Mouse (Mus musculus): ENCODE data around the gene Frmd4a.

Frmd4a gene

DNA sequence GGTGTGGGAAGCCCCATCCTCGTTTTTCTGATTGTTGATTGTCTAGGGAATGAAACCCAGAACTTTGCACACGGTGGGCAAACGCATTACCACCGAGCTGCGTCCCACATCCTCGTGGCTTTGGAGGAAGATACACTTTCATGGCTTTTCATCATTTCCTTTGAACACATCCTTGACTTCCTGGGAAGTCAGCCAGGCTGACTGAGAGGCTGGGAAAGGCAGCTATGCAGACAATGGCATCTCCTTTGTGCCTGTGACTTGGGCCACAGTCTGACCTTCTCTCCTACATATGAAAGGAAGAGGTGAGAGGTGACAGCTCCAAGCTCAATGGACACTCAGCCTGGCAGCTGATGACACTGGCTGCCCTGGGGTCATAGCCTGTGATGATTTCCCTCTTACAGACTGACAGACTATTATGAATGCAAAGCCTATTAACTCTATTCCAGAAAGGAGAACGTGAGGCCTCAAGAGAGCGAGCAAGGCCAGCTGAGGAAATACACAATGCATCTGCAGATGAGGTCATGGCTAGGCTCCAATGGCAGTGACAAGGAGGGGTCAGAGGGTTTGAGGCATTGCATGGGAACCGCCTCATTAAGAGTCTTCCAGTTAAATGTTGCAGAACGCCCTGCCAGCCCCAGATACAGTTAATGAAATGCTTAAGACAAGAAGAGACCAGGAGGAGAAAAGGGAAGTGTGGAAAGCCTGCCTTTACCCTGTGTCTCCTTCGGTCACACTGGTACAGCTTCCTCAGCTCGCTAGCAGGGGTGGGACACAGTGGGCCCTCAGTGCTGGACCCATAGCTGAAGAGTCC, 435.3 kb downstream of the Frmd4a start:
- DNase-seq = peak; percentile 81

- no peak for DNase-seq
Observed at GRCm38 (mm10) chr2:4455097-4456025, 437.8 kb downstream of the Frmd4a start.

DNA sequence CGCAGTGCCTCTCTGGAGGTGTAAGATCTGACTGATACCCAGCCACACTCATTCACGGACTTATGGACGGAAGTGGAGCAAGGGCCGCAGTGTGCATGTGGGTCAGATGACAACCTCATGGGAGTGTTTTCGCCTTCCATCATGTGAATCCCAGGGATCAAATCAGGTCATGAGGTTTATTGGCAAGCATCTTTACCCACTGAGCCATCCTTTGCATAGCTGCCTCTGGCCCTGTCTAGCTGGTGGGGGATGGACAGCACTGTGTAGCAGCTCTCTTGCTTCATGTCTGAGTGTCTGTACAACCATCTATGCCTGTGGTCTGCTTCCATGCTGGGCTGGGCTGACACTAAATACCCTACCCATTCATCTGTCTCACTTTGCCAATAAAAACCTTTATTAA, 443.4 kb downstream of the Frmd4a start:
- DNase-seq = peak; percentile 52

DNA sequence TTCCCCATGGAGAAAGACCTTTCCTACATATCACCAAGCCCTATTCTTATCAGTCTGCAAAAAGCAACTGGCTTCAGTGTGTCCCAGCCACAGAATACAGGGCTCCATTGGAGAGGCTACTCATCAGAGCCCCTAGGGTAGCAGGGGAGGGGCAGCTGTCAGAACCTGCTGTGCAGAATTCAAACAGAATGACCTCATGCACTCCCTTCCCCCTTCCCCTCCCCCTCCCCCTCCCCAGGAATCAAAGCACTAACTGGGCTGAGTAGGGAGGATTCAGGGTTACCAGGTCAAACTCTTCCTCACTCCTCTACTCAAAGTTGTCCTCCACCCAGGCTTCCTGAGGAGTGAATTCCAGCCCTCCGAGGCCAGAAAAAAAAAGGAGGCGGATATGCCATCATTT, 444.0 kb downstream of the Frmd4a start:
- DNase-seq = peak; percentile 69

DNA sequence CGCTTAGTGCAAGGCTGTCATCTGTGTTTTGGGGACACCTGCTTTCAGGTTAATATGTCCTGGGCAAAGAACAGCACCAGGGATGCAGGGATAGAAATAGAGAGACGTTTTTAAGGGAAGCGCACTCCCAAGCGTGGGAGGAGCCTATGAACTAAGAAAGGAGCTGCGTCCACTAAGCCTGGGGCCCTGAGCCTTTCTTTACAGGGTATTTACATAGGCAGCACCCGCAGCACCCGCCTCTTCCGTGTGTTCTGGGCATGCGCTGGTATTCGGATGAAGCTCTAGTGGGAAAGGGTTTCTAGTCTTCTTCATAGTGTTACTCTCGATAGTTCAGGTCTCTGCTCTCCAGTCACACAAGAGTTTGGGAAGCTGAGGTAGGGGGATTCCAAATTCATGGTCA, 445.0 kb downstream of the Frmd4a start:
- peak; percentile 59 for DNase-seq

DNA sequence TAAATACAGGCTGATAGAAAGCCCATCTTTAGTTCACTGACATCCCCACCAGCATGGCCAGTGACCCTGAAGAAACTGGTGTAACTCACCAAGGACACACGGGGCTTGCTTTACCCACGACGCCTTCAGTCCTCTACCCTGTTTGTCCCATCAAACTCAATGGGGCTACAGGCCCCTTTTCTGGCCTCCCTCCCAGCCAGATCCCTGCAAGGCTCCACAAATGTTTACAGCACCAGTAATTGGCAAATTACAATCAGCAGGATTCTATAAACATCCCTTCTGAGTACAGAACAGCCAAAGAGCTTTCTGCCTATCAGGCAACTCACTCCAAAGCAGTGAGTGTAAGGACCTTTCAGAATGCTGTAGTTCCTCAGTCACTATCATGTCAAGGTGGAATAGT, 448.6 kb downstream of the Frmd4a start:
- no peak for DNase-seq

- no peak for DNase-seq
Observed at GRCm38 (mm10) chr2:4467314-4467713, 449.8 kb downstream of the Frmd4a start.

DNA sequence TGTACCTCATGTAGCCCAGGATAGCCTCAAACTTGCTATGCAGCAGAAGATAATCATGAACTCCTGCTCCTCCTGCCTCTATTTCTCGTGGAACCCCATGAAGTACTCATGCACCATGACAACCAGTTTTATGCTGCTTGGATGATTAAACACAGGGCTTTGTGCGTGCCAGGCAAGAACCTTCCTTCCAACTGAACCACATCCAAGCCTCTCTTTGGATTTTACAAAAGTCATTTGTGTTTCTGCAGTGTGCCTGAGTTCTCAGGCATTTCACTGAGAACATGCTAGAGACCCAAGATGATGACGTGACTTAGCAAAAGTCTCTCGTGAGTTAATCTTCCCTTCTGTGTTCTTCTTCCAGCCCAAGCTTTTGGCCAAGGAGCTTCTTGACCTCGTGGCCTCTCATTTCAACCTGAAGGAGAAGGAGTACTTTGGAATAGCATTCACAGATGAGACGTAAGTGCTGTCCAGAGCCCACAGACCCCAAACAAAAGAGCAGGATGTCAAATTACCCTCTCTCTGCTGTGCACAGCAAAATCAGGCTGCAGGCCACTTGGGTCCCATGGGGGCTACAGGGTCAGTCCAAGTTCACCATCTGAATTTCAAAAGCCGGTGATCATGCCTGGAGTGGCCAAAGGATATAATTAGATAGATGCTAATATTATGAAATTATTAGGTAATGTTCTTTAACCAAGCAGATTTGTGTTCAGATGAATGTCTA, 455.4 kb downstream of the Frmd4a start:
- no peak for DNase-seq

DNA sequence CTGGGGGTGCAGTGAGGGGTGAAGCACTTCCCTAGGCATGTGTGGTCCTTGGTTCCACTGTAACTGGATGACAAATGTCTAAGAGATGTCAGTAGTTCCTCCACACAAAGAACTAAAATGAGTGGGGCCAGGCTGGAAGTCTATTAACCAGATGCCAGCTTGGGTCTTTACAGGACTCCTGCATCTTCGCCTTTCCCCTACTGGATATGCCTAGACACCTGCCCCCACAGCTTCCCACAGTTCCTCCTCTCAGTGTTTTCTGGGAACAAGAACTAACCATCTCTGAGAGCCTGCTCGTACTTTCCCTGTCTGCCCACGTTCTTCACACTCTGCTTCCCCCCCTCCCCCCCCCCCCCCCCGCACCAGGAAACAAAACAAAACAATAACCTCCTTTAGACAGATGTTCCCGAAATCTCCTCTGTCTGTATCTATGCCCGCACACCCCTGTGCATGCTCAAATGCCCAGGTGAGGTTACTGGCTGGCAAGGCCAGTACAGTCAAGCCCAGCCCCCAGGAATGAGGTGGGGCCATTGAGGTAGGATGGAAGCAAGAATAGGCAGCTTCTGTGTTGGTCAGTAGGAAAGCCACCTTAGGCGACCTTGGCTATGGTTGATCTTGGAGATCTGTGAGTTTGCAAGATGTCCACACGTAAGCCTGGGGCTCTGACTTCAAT, 456.5 kb downstream of the Frmd4a start:
- no peak for DNase-seq

DNA sequence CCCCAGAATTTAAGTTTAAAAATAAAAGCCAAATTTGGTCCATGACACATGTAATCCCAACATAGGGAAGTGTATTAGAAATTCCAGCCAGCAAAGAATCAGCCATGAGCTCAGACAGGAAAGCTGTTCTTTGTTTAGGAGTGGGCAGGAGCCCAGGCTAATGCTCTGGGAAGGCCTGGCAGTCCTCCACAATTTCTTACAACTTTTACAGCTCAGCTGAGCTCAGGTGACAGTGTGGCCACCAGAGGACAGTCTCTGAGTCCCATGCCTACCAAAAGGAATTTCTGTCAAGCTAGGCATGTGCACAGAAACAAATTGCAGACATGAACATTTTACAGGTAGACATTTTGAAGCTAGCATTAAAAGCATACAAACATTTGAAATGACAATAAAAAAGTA, 457.0 kb downstream of the Frmd4a start:
- DNase-seq = no peak

GRCm38 (mm10) chr2:4475991-4476390, 458.5 kb downstream of the Frmd4a start:
- DNase-seq = no peak

- DNase-seq = no peak
Observed at GRCm38 (mm10) chr2:4476608-4477007, 459.1 kb downstream of the Frmd4a start.

DNA sequence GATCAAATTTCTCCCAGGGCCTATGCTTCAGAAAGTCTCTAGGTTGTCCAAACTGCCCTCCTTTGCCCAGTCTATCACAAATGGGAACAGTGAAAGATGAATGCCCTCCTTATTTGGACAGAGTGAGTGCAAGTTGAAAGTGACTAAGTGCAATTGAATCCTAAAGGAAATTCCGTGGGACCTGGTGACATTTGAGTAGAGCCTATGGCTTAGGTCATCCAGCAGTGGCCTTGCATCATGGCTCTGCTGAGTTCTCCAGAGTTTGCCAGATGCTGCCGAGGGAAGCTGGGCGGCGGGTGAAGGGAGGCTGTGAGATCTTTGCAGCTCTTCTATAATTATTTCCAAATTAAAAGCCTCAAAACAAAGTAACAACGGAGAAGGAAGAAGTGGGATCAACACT, 459.8 kb downstream of the Frmd4a start:
- no peak for DNase-seq

DNA sequence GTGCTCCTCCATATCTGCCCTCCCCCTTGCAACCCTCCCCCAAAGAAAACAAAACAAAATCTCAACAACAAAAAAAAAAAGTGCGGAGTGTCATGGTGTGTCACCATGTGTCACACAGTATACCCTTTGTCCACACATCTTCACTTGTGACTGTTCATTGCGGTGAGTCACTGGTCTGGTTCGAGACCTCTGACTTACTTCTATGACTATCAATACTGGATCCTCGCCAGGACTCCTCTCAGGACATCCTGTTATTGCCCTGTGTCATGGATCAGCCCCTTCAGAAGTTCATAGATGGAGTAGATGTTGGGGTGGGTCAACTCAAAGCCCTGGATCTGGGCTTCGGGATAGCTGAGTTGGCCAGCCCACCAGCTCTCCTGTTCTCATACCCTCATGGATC, 462.7 kb downstream of the Frmd4a start:
- no peak for DNase-seq

- DNase-seq = peak; percentile 93
Observed at GRCm38 (mm10) chr2:4481154-4481553, 463.6 kb downstream of the Frmd4a start.

- no peak for DNase-seq
Observed at GRCm38 (mm10) chr2:4486185-4486584, 468.7 kb downstream of the Frmd4a start.

DNA sequence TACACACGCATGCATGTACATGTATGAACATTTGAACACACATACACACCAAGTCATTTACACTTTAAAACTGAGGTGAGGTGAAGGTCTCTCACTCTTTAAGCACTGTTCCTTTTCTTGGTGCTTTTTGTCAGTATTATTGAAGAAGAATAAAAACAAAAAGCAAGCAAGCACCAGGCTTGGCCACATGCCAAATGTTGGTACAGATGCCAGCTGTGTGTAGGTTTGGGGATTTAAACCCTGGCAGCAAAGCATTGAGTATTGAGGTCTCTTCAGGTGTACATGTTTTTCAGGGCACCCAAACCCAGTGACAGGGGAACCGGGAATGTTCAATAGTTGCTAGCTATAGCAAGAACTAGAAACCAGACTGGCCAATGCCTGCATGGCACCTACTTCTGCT, 469.8 kb downstream of the Frmd4a start:
- DNase-seq = no peak

- no peak for DNase-seq
Observed at GRCm38 (mm10) chr2:4490845-4491244, 473.3 kb downstream of the Frmd4a start.

DNA sequence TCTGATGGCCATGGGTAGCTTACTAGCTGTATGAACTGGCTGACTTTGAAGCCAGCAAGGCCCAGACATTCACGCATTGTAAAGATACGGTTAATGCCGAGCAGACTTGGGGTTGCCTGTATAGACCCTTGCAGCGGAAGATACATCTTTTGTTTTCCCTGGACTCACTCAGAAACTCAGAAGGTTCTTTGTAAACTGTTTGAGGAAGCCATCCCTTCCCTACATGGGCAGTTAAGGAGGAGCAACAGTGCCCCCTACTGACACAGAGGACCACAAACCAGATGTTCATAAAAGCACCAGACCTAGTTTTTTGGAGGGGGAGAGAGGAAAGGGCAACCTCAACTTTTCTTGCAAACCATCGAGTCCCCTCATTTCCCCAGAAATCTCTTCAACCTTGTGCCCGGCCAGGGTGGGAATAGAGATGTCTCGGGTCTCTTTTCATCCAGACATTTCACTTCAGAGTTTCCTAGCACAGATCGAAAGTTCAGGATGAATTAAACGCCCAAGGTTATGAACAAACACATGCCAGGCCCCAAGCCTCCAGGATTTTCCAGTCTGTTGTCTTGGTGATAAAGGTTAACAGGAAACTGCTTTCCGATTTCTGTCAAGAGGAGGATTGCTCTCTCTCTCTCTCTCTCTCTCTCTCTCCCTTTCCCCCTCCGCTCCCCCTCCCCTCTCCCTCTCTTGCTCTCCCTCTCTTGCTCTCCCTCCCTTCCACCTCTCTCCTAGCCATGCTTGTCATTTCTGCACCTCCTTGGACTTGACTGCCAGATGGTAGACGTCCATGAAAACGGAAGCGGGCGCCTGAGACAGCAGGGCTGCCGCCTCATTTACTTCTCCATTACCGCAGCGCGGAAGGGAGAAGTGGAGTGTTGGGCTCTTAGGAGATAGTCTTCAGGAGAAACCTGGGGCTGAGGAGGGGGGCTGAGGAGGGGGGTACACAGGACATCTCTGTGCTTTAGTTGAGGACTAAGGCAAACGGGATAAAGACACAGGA, 475.3 kb downstream of the Frmd4a start:
- DNase-seq = peak; percentile 89

GRCm38 (mm10) chr2:4494478-4494877, 477.0 kb downstream of the Frmd4a start:
- DNase-seq = no peak

GRCm38 (mm10) chr2:4499257-4499656, 481.7 kb downstream of the Frmd4a start:
- peak; percentile 92 for DNase-seq
